ENCODE assay signal across 37 mouse cellular contexts in genomic region chr3:122975964-122976363, GRCm38 (mm10). TPM values are rescaled to one million over a fixed set of nuclear protein-coding genes. Genes with fewer than 3 reads are reported as not detected.
A peak's percentile ranks its signal among the peaks of the same experiment; 100 is the strongest.
DNase-seq lines count a peak whose midpoint lies in the region; ATAC-seq and TF ChIP-seq lines count a peak whose summit lies in the region.
"Had no signal": no experiment of that assay in that cellular context is flagged by ENCODE, and none has a peak within 500 bp of the region (broad histone marks: within the 10 kb centered on the region; RNA-seq: fewer than 3 reads in every experiment).

No protein-coding gene starts in this region.

- 0 out of 2 replicates have a peak overlapping the region, but pooled peaks have one; percentile 11 for H3K27ac ChIP-seq in heart, embryonic 10.5 days
- H3K27ac ChIP-seq in heart, embryonic 12.5 days (ENCODE audit: poor library complexity, severe bottlenecking) = no peak overlapping the region
- H3K27ac ChIP-seq in liver, embryonic 14.5 days = no peak overlapping the region
- no peak overlapping the region for H3K27ac ChIP-seq in stomach, embryonic 14.5 days (ENCODE audit: low read length)
- H3K27ac ChIP-seq: forebrain, embryonic 15.5 days; heart, embryonic 15.5 days; hindbrain, embryonic 12.5 days; hindbrain, postnatal 0 days; intestine, embryonic 15.5 days; neural tube, embryonic 15.5 days had no signal

- H3K4me1 ChIP-seq in heart, embryonic 10.5 days = peaks cover 11% of the 10 kb centered on the region; the same call in 1 of the 2 replicates
- peaks cover 20% of the 10 kb centered on the region for H3K4me1 ChIP-seq in heart, embryonic 12.5 days (replicated peaks)
- H3K4me1 ChIP-seq in liver, embryonic 14.5 days (replicated peaks; ENCODE audit: control insufficient read depth in 2 of 2, insufficient read depth in 2 of 2, low read length in 1 of 2) = peaks cover 0 to 2% of the 10 kb centered on the region in 2 experiments; a peak in 1 of 4 replicates
- H3K4me1 ChIP-seq in stomach, embryonic 14.5 days (ENCODE audit: control insufficient read depth, insufficient read depth, low read length) = 0 out of 2 replicates have a peak, but pooled peaks cover 8% of the 10 kb centered on the region
- H3K4me1 ChIP-seq: hindbrain, embryonic 12.5 days; intestine, embryonic 15.5 days; megakaryocyte, embryonic 14.5 days; neural tube, embryonic 15.5 days had no signal

- no peaks in the 10 kb centered on the region for H3K27me3 ChIP-seq in heart, embryonic 10.5 days (ENCODE audit: insufficient read depth, poor library complexity, severe bottlenecking)
- H3K27me3 ChIP-seq in heart, embryonic 12.5 days (replicated peaks) = no peaks in the 10 kb centered on the region
- H3K27me3 ChIP-seq in liver, embryonic 14.5 days (ENCODE audit: control insufficient read depth, insufficient read depth, low read length) = no peaks in the 10 kb centered on the region
- H3K27me3 ChIP-seq in stomach, embryonic 14.5 days (ENCODE audit: control insufficient read depth, insufficient read depth, low read length) = no peaks in the 10 kb centered on the region
- H3K27me3 ChIP-seq: forebrain, embryonic 15.5 days; heart, embryonic 15.5 days; hindbrain, embryonic 12.5 days; intestine, embryonic 15.5 days; megakaryocyte, embryonic 14.5 days; neural tube, embryonic 15.5 days had no signal

- no peak for ATAC-seq in heart, embryonic 12.5 days (ENCODE audit: insufficient number of reproducible peaks, low FRiP score)
- ATAC-seq in common myeloid progenitor, adult 5-6 weeks (replicated peaks; ENCODE audit: low read depth, poor library complexity, severe bottlenecking) = 0 out of 2 replicates have a peak, but pooled peaks have one; percentile 15
- peak; percentile 62 for ATAC-seq in liver, embryonic 14.5 days (ENCODE audit: insufficient read depth)
- ATAC-seq in stomach, embryonic 14.5 days (ENCODE audit: insufficient number of reproducible peaks, insufficient read depth, low FRiP score, low read depth) = peak; percentile 42; the same call in 1 of the 2 replicates
- ATAC-seq: forebrain, embryonic 15.5 days; hindbrain, postnatal 0 days; intestine, embryonic 15.5 days had no signal

- no peaks in the 10 kb centered on the region for H3K9me3 ChIP-seq in heart, embryonic 10.5 days
- H3K9me3 ChIP-seq in heart, embryonic 12.5 days (replicated peaks) = no peaks in the 10 kb centered on the region
- H3K9me3 ChIP-seq in liver, embryonic 14.5 days (ENCODE audit: control insufficient read depth, low read length) = no peaks in the 10 kb centered on the region
- no peaks in the 10 kb centered on the region for H3K9me3 ChIP-seq in stomach, embryonic 14.5 days (ENCODE audit: control insufficient read depth, low read depth, low read length)
- H3K9me3 ChIP-seq: forebrain, embryonic 15.5 days; heart, embryonic 15.5 days; hindbrain, embryonic 12.5 days; intestine, embryonic 15.5 days; megakaryocyte, embryonic 14.5 days; neural tube, embryonic 15.5 days had no signal

- no peak for TF ChIP-seq CTCF in liver, embryonic 14.5 days (IDR thresholded peaks at IDR 0.05; ENCODE audit: low read depth)

- DNase-seq in heart, embryonic 10.5 days (ENCODE audit: low spot score) = no peak
- DNase-seq in liver, embryonic 14.5 days (ENCODE audit: low read depth in 3 of 3, low spot score in 3 of 3) = no peak
- no peak for DNase-seq in urinary bladder, postnatal 36 days (ENCODE audit: low spot score in 2 of 2)
- no peak for DNase-seq in adrenal gland, postnatal 36 days
- DNase-seq: cerebellum, adult 2 months; cerebellum, postnatal 14 days; heart, postnatal 36 days; kidney, postnatal 10 days; lung, postnatal 36 days; midbrain, embryonic 14.5 days; retina, postnatal 1 day; thymus, adult 18-20 months; thymus, postnatal 25 days had no signal

- TF ChIP-seq EP300 in liver, embryonic 14.5 days (IDR thresholded peaks at IDR 0.05; ENCODE audit: low read depth) = no peak

- H3K4me2 ChIP-seq in heart, embryonic 12.5 days = no peak overlapping the region
- no peak overlapping the region for H3K4me2 ChIP-seq in liver, embryonic 14.5 days (ENCODE audit: low read depth)
- no peak overlapping the region for H3K4me2 ChIP-seq in stomach, embryonic 14.5 days (replicated peaks; ENCODE audit: low read depth, low read length)
- H3K4me2 ChIP-seq: forebrain, embryonic 15.5 days; heart, embryonic 15.5 days; hindbrain, embryonic 12.5 days; intestine, embryonic 15.5 days; neural tube, embryonic 15.5 days had no signal

- no peak overlapping the region for H3K4me3 ChIP-seq in heart, embryonic 10.5 days
- no peak overlapping the region for H3K4me3 ChIP-seq in heart, embryonic 12.5 days
- no peak overlapping the region for H3K4me3 ChIP-seq in liver, embryonic 14.5 days (ENCODE audit: insufficient read depth in 1 of 2, low read depth in 2 of 2, low read length in 2 of 2)
- H3K4me3 ChIP-seq in stomach, embryonic 14.5 days (ENCODE audit: low read depth, low read length) = no peak overlapping the region
- H3K4me3 ChIP-seq: forebrain, embryonic 15.5 days; heart, embryonic 15.5 days; hindbrain, embryonic 12.5 days; intestine, embryonic 15.5 days; megakaryocyte, embryonic 14.5 days; neural tube, embryonic 15.5 days had no signal

- WGBS in heart, embryonic 10.5 days = 88% methylated on average over 1 of the region's 1 CpGs
- 79% methylated on average over 1 of the region's 1 CpGs for WGBS in heart, embryonic 12.5 days
- 42% methylated on average over 1 of the region's 1 CpGs for WGBS in liver, embryonic 14.5 days (ENCODE audit: insufficient replicate concordance)
- 67% methylated on average over 1 of the region's 1 CpGs for WGBS in stomach, embryonic 14.5 days

- H3K36me3 ChIP-seq in heart, embryonic 10.5 days = peaks cover 9% of the 10 kb centered on the region; the same call in 1 of the 2 replicates
- peaks cover 4% of the 10 kb centered on the region for H3K36me3 ChIP-seq in heart, embryonic 12.5 days
- no peaks in the 10 kb centered on the region for H3K36me3 ChIP-seq in liver, embryonic 14.5 days (replicated peaks; ENCODE audit: control insufficient read depth, insufficient read depth, low read depth)
- H3K36me3 ChIP-seq in stomach, embryonic 14.5 days (ENCODE audit: control insufficient read depth, insufficient read depth, low read length) = no peaks in the 10 kb centered on the region
- H3K36me3 ChIP-seq: heart, embryonic 15.5 days; hindbrain, embryonic 12.5 days had no signal

- H3K9ac ChIP-seq in heart, embryonic 12.5 days = no peak overlapping the region
- H3K9ac ChIP-seq in liver, embryonic 14.5 days (replicated peaks) = no peak overlapping the region
- no peak overlapping the region for H3K9ac ChIP-seq in stomach, embryonic 14.5 days (replicated peaks; ENCODE audit: low read depth, low read length)
- H3K9ac ChIP-seq: forebrain, embryonic 15.5 days; heart, embryonic 15.5 days; hindbrain, embryonic 12.5 days; intestine, embryonic 15.5 days; neural tube, embryonic 15.5 days had no signal

RNA-seq across cellular contexts. Expression of gene Usp53, which starts 8.3 kb away (rescaled TPM):
- 9.9 and 10.7 TPM in 2 replicates for polyA plus RNA-seq in heart, embryonic 10.5 days (2016; fragmentation: Nextera tagmentation; extraction: Ambion mirVana)
- polyA plus RNA-seq in heart, embryonic 12.5 days (2016; fragmentation: Nextera tagmentation; extraction: Ambion mirVana) = 7.9 and 8.8 TPM in 2 replicates
- 10.6 and 20.8 TPM in 2 replicates for total RNA-seq in common myeloid progenitor, adult 5-6 weeks (2017)
- polyA plus RNA-seq in liver, embryonic 14.5 days (2012; rRNA removed) = 0.45 and 0.78 TPM in 2 replicates
- polyA plus RNA-seq in liver, embryonic 14.5 days (2014; fragmentation: Nextera tagmentation; extraction: Ambion mirVana) = 1.6 TPM in 2 replicates
- polyA plus RNA-seq in stomach, embryonic 14.5 days (2014; fragmentation: Nextera tagmentation; extraction: Ambion mirVana) = 23.7 and 24.3 TPM in 2 replicates
- 10 to 100 TPM; 34.9 to 39.2 TPM for total RNA-seq in adrenal gland, postnatal 36 days (2021)

RNA-seq across cellular contexts. Expression of gene 1810037I17Rik, which starts 52.0 kb away (rescaled TPM):
- polyA plus RNA-seq in heart, embryonic 10.5 days (2016; fragmentation: Nextera tagmentation; extraction: Ambion mirVana) = 123 and 136 TPM in 2 replicates
- 138 TPM in 2 replicates for polyA plus RNA-seq in heart, embryonic 12.5 days (2016; fragmentation: Nextera tagmentation; extraction: Ambion mirVana)
- total RNA-seq in common myeloid progenitor, adult 5-6 weeks (2017) = 27.8 and 34.7 TPM in 2 replicates
- 37.6 and 50.6 TPM in 2 replicates for polyA plus RNA-seq in liver, embryonic 14.5 days (2012; rRNA removed)
- polyA plus RNA-seq in liver, embryonic 14.5 days (2014; fragmentation: Nextera tagmentation; extraction: Ambion mirVana) = 110 and 111 TPM in 2 replicates
- polyA plus RNA-seq in stomach, embryonic 14.5 days (2014; fragmentation: Nextera tagmentation; extraction: Ambion mirVana) = 148 and 150 TPM in 2 replicates
- total RNA-seq in adrenal gland, postnatal 36 days (2021) = 10 to 100 TPM; 53.3 to 58.0 TPM

RNA-seq across cellular contexts. Expression of gene Gm10959, which starts 56.8 kb away (rescaled TPM):
- polyA plus RNA-seq in heart, embryonic 10.5 days (2016; fragmentation: Nextera tagmentation; extraction: Ambion mirVana) = not detected in 2 replicates
- polyA plus RNA-seq in heart, embryonic 12.5 days (2016; fragmentation: Nextera tagmentation; extraction: Ambion mirVana) = not detected in 2 replicates
- not detected in 2 replicates for total RNA-seq in common myeloid progenitor, adult 5-6 weeks (2017)
- not detected in 2 replicates for polyA plus RNA-seq in liver, embryonic 14.5 days (2012; rRNA removed)
- polyA plus RNA-seq in liver, embryonic 14.5 days (2014; fragmentation: Nextera tagmentation; extraction: Ambion mirVana) = not detected in 2 replicates
- polyA plus RNA-seq in stomach, embryonic 14.5 days (2014; fragmentation: Nextera tagmentation; extraction: Ambion mirVana) = not detected in 2 replicates
- not detected for total RNA-seq in adrenal gland, postnatal 36 days (2021)
- total RNA-seq: adrenal gland, adult 18-20 months; adrenal gland, postnatal 4 days; gastrocnemius, adult 8-10 months; gastrocnemius, postnatal 4 days; heart, adult 8-10 months; heart, postnatal 36 days; hindbrain, postnatal 0 days; layer of hippocampus, postnatal 10 days; left cerebral cortex, adult 18-20 months; left cerebral cortex, postnatal 14 days; liver, adult 2 months had no signal
- polyA plus RNA-seq: cerebellum, adult 2 months; embryonic facial prominence, embryonic 11.5 days; forebrain, embryonic 15.5 days; heart, embryonic 15.5 days; hindbrain, embryonic 12.5 days; hindbrain, postnatal 0 days; intestine, embryonic 15.5 days; large intestine, adult 2 months; limb, embryonic 11.5 days; liver, adult 2 months; lung, embryonic 16.5 days; midbrain, embryonic 14.5 days; neural tube, embryonic 15.5 days; spleen, adult 2 months had no signal

RNA-seq across cellular contexts. Expression of gene Myoz2, which starts 58.9 kb away (rescaled TPM):
- 24.0 and 70.2 TPM in 2 replicates for polyA plus RNA-seq in heart, embryonic 10.5 days (2016; fragmentation: Nextera tagmentation; extraction: Ambion mirVana)
- 154 and 163 TPM in 2 replicates for polyA plus RNA-seq in heart, embryonic 12.5 days (2016; fragmentation: Nextera tagmentation; extraction: Ambion mirVana)
- not detected in 2 replicates for total RNA-seq in common myeloid progenitor, adult 5-6 weeks (2017)
- not detected in 2 replicates for polyA plus RNA-seq in liver, embryonic 14.5 days (2012; rRNA removed)
- not detected in 2 replicates for polyA plus RNA-seq in liver, embryonic 14.5 days (2014; fragmentation: Nextera tagmentation; extraction: Ambion mirVana)
- polyA plus RNA-seq in stomach, embryonic 14.5 days (2014; fragmentation: Nextera tagmentation; extraction: Ambion mirVana) = 0.17 TPM in 1 of 2 replicates, not detected in the other
- under 1 TPM in 1 of 2 experiments, not detected in 1; 0.40 TPM for total RNA-seq in adrenal gland, postnatal 36 days (2021)
- total RNA-seq: hindbrain, postnatal 0 days; layer of hippocampus, postnatal 10 days; left cerebral cortex, postnatal 14 days had no signal
- polyA plus RNA-seq: forebrain, embryonic 15.5 days; hindbrain, postnatal 0 days; large intestine, adult 2 months; liver, adult 2 months; midbrain, embryonic 14.5 days; spleen, adult 2 months had no signal
